Mouse (Mus musculus) cerebellum, postnatal 4 days (tissue): Measurements from ENCODE around the gene Cadm3.
"Not testable (repeated sequence)": the region's sequence is repeated elsewhere in the genome, so short reads cannot be mapped to it uniquely, and the experiment has no call there.

Experiments used
- DNase-seq, 2 experiments: peaks; one replicate each; pipeline ENCODE4 v3.0.0; 2022; ENCODE audit warnings: low spot score in 2 of 2, mixed read lengths in 1 of 2

Cadm3 gene

GRCm38 (mm10) chr1:173323839-173324585 is 43.5 kb downstream of the Cadm3 start:
- DNase-seq = peak in 1 of 2 experiments; percentile 48

GRCm38 (mm10) chr1:173322249-173322627 is 45.3 kb downstream of the Cadm3 start:
- DNase-seq = no peak

GRCm38 (mm10) chr1:173321593-173322248 is 45.8 kb downstream of the Cadm3 start:
- no peak for DNase-seq

GRCm38 (mm10) chr1:173317925-173318477 is 49.5 kb downstream of the Cadm3 start:
- no peak for DNase-seq

- no peak for DNase-seq
These were observed 51.8 kb downstream of the Cadm3 start for GRCm38 (mm10) chr1:173315725-173316124.

- not testable (repeated sequence) for DNase-seq
These were observed 53.9 kb downstream of the Cadm3 start for GRCm38 (mm10) chr1:173313535-173314050.

- not testable (repeated sequence) for DNase-seq
These were observed 64.7 kb downstream of the Cadm3 start for GRCm38 (mm10) chr1:173302795-173303194.
